Mouse (Mus musculus) intestine, embryonic 16.5 days (tissue): Measurements from ENCODE around the gene Cryzl1. TPM values are rescaled to one million over a fixed set of nuclear protein-coding genes. Genes with fewer than 3 reads are reported as not detected.

Source experiments
- ATAC-seq: fragments of 200-750 bp; cut with Nextera tagmentation; 2 replicates; pipeline ENCODE4 v1.8.0; 2017; ENCODE audit warnings: moderate TSS enrichment, moderate library complexity
- H3K27ac ChIP-seq: fragments of 300-500 bp; sonication (generic); 2 replicates; pipeline ENCODE4 v1.5.1; 2014; ENCODE audit warnings: mild to moderate bottlenecking, low read length
- H3K27me3 ChIP-seq: fragments of 300-500 bp; sonication (generic); replicated peaks from 2 replicates; pipeline ENCODE4 v1.6.1; 2014; ENCODE audit warnings: low read length, control low read depth, mixed read lengths; ENCODE audit not compliant: control insufficient read depth, insufficient read depth
- H3K36me3 ChIP-seq: fragments of 300-500 bp; sonication (generic); 2 replicates; pipeline ENCODE4 v1.6.1; 2014; ENCODE audit warnings: low read length, control low read depth; ENCODE audit not compliant: control insufficient read depth, insufficient read depth
- H3K4me1 ChIP-seq: fragments of 300-500 bp; sonication (generic); 2 replicates; pipeline ENCODE4 v1.6.1; 2014; ENCODE audit warnings: low read length, control low read depth, mixed read lengths; ENCODE audit not compliant: control insufficient read depth, insufficient read depth
- H3K4me2 ChIP-seq: fragments of 300-500 bp; sonication (generic); 2 replicates; pipeline ENCODE4 v1.6.1; 2014; ENCODE audit warnings: low read depth, low read length, control low read depth
- H3K4me3 ChIP-seq: fragments of 300-500 bp; sonication (generic); 2 replicates; pipeline ENCODE4 v1.5.1; 2014; ENCODE audit warnings: mild to moderate bottlenecking, low read length
- H3K9ac ChIP-seq: fragments of 300-500 bp; sonication (generic); 2 replicates; pipeline ENCODE4 v1.6.1; 2014; ENCODE audit warnings: low read depth, low read length
- H3K9me3 ChIP-seq: fragments of 300-500 bp; sonication (generic); 2 replicates; pipeline ENCODE4 v1.6.1; 2016; ENCODE audit warnings: low read length, control low read depth; ENCODE audit not compliant: control insufficient read depth
- WGBS: fragments of 180-500 bp; shearing (Covaris S2); extraction: QIAGEN DNeasy Blood & Tissue Kit; methylation state at CpG from one replicate; pipeline ENCODE4 v1.1.7; 2014; 5-methylcytosine and 5-hydroxymethylcytosine counted together
- polyA plus RNA-seq: library from polyadenylated mRNA; unstranded; fragments of >200 nt; fragmentation: Nextera tagmentation; extraction: Ambion mirVana; gene quantifications from 2 replicates; pipeline ENCODE4 v1.2.1, GENCODE M21; 2015

The Cryzl1 gene
- polyA plus RNA-seq, 1 experiment from 2014 or later = 66.9 TPM

- H3K4me1 ChIP-seq = peaks cover 5% of the 10 kb centered on the region
- 90% methylated on average over 2 of the region's 2 CpGs for WGBS
- H3K4me2 ChIP-seq = no peak overlapping the region; the same call in 1 of the 2 replicates
- H3K36me3 ChIP-seq = peaks cover 7% of the 10 kb centered on the region
- no peak for ATAC-seq
- H3K27ac ChIP-seq = no peak overlapping the region
- no peaks in the 10 kb centered on the region for H3K27me3 ChIP-seq
- no peak overlapping the region for H3K4me3 ChIP-seq
- H3K9me3 ChIP-seq = no peaks in the 10 kb centered on the region
- H3K9ac ChIP-seq = no peak overlapping the region
Measured at GRCm38 (mm10) chr16:91644901-91645300, 83.9 kb downstream of the Cryzl1 start.

GRCm38 (mm10) chr16:91640171-91640570 lies 88.6 kb downstream of the Cryzl1 start:
- H3K4me2 ChIP-seq = no peak overlapping the region
- H3K36me3 ChIP-seq = peaks cover 19% of the 10 kb centered on the region
- 96% methylated on average over 8 of the region's 8 CpGs for WGBS
- H3K4me3 ChIP-seq = no peak overlapping the region
- H3K4me1 ChIP-seq = no peaks in the 10 kb centered on the region
- no peak overlapping the region for H3K9ac ChIP-seq
- no peak overlapping the region for H3K27ac ChIP-seq
- H3K27me3 ChIP-seq = no peaks in the 10 kb centered on the region
- no peak for ATAC-seq
- H3K9me3 ChIP-seq = no peaks in the 10 kb centered on the region

DNA sequence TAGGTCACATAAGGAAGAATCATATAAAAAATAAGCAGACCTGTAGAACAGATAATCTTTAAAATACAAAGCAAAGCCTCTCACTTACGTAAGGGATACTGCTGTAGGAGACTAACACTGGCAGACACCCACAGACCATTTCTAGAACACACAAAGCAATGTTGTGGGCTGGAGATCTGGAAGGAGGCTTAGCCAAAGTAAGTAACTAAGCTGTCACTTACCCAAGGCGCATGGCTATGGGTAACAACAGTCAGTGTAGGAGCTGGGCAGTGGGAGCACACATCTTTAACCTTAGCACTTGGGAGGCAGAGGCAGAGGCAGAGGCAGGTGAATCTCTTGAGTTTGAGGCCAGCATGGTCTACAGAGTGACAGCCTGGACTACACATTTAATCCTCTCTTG lies 89.1 kb downstream of the Cryzl1 start:
- no peak overlapping the region for H3K4me3 ChIP-seq
- 96% methylated on average over 2 of the region's 2 CpGs for WGBS
- H3K4me2 ChIP-seq = no peak overlapping the region
- H3K9me3 ChIP-seq = no peaks in the 10 kb centered on the region
- no peaks in the 10 kb centered on the region for H3K27me3 ChIP-seq
- no peak overlapping the region for H3K27ac ChIP-seq
- no peak overlapping the region for H3K9ac ChIP-seq
- no peaks in the 10 kb centered on the region for H3K4me1 ChIP-seq
- no peak for ATAC-seq
- H3K36me3 ChIP-seq = peaks cover 19% of the 10 kb centered on the region

Other genes with a start within 250 kb of the Cryzl1 start
- gene Ifnar1, start 243.7 kb downstream of the Cryzl1 start, polyA plus RNA-seq = 39.4 and 39.5 TPM in 2 replicates
- 116 and 117 TPM in 2 replicates for gene Ifngr2, start 181.9 kb downstream of the Cryzl1 start, polyA plus RNA-seq
- 33.8 and 34.3 TPM in 2 replicates for gene Tmem50b, start 131.2 kb downstream of the Cryzl1 start, polyA plus RNA-seq
- 2.8 TPM in 2 replicates for gene Dnajc28, start 109.9 kb downstream of the Cryzl1 start, polyA plus RNA-seq
- 85.2 and 99.7 TPM in 2 replicates for gene Gart, start 82.0 kb downstream of the Cryzl1 start, polyA plus RNA-seq
- 69.8 and 76.6 TPM in 2 replicates for gene Son, start 81.5 kb downstream of the Cryzl1 start, polyA plus RNA-seq
- gene Donson, start 40.2 kb downstream of the Cryzl1 start, polyA plus RNA-seq = 12.0 and 12.2 TPM in 2 replicates
- gene Itsn1, start 306 bp upstream of the Cryzl1 start, polyA plus RNA-seq = 10.5 and 13.1 TPM in 2 replicates